Mouse (Mus musculus) forebrain, embryonic 10.5 days (tissue): Measurements from ENCODE around the gene Tbc1d30. TPM values are rescaled to one million over a fixed set of nuclear protein-coding genes. Genes with fewer than 3 reads are reported as not detected.
A peak's percentile ranks its signal among the peaks of the same experiment; 100 is the strongest.

Source experiments
- DNase-seq: peaks from one replicate; pipeline ENCODE4 v3.0.0-alpha.2; 2017; ENCODE audit warnings: low spot score; ENCODE audit errors: extremely low spot score
- H3K27ac ChIP-seq: fragments of 300-500 bp; sonication (generic); 2 replicates; pipeline ENCODE4 v1.5.1; 2016; ENCODE audit warnings: mild to moderate bottlenecking
- H3K27me3 ChIP-seq: fragments of 300-500 bp; sonication (generic); 2 replicates; pipeline ENCODE4 v1.6.1; 2016; ENCODE audit warnings: mild to moderate bottlenecking; ENCODE audit not compliant: poor library complexity, severe bottlenecking
- H3K36me3 ChIP-seq: fragments of 300-500 bp; sonication (generic); replicated peaks from 2 replicates; pipeline ENCODE4 v1.6.1; 2016; ENCODE audit warnings: mild to moderate bottlenecking, moderate library complexity
- H3K4me1 ChIP-seq: fragments of 300-500 bp; sonication (generic); 2 replicates; pipeline ENCODE4 v1.6.1; 2016
- H3K4me3 ChIP-seq: fragments of 300-500 bp; sonication (generic); 2 replicates; pipeline ENCODE4 v1.5.1; 2016; ENCODE audit warnings: mild to moderate bottlenecking, moderate library complexity
- H3K9me3 ChIP-seq: fragments of 300-500 bp; sonication (generic); 2 replicates; pipeline ENCODE4 v1.6.1; 2016; ENCODE audit warnings: mild to moderate bottlenecking, moderate library complexity
- WGBS: fragments of 180-500 bp; shearing (Covaris S2); methylation state at CpG from one replicate; pipeline ENCODE4 v1.1.7; 2016; 5-methylcytosine and 5-hydroxymethylcytosine counted together
- polyA plus RNA-seq: library from polyadenylated mRNA; unstranded; fragments of >200 nt; fragmentation: Nextera tagmentation; extraction: Ambion mirVana; gene quantifications from 2 replicates; pipeline ENCODE4 v1.2.1, GENCODE M21; 2016

The Tbc1d30 gene
- polyA plus RNA-seq, 1 experiment from 2014 or later = 1.5 TPM

- H3K36me3 ChIP-seq = peaks cover 93% of the 10 kb centered on the region
- H3K27me3 ChIP-seq = no peaks in the 10 kb centered on the region
Measured at GRCm38 (mm10) chr10:121375649-121376493, 24.8 kb upstream of the Tbc1d30 start.

DNA sequence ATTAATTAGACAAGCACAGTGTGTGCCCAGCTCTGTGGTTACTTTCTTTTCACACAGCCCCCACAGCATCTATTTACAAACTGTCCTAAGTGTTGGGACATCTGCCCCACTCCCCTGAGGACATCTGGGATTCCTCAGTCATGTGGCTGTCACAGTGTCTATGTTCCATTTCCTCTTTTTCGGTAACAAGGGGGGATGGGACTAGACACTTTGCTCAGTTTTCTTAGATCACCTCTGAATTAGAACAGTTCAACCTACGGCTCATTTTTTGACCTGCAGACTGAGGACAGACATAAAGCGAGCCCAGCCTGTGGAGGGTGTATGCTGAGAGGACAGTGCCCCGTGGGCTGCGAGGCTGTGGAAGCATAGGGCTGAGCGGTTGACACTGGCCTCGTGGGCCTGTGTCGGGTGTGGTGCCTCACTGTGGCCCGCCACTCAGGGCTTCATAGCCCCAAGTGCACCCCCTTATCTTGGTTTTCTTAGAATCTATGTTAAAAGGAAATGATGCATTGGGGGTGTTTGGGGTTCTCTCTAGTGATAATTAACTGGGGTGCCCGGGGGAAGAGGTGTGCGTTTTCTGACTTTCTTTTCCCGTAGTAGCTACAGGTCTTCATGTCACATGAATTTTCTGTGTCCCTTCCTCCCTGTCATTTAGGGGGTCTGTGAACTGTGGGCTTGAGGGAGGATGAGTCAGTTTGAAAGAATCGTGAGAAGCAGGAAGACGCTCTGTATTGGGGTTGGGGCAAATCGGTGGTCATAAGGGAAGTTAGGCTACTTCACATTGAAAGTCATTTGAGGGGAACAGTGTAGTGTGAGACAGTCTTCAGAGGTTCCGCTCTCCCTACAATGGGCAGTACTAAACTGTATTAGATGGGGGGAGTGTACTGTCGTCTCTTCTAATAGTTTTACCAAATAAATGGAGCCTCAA is 23.9 kb upstream of the Tbc1d30 start:
- Histone ChIP-seq H3K9me3 (no peaks in the 10 kb centered on the region), H3K4me3 (no peak overlapping the region), H3K36me3 (peaks cover 93% of the 10 kb centered on the region), H3K4me1 (peaks cover 11% of the 10 kb centered on the region), H3K27me3 (no peaks in the 10 kb centered on the region), H3K27ac (no peak overlapping the region)
- 90% methylated on average over 17 of the region's 17 CpGs for WGBS
- no peak for DNase-seq

More at GRCm38 (mm10) chr10:121375649-121376493, 24.8 kb upstream of the Tbc1d30 start:
- H3K4me1 ChIP-seq = peaks cover 11% of the 10 kb centered on the region
- 90% methylated on average over 24 of the region's 24 CpGs for WGBS
- no peaks in the 10 kb centered on the region for H3K9me3 ChIP-seq
- H3K4me3 ChIP-seq = no peak overlapping the region
- H3K27ac ChIP-seq = no peak overlapping the region
- DNase-seq = no peak

DNA sequence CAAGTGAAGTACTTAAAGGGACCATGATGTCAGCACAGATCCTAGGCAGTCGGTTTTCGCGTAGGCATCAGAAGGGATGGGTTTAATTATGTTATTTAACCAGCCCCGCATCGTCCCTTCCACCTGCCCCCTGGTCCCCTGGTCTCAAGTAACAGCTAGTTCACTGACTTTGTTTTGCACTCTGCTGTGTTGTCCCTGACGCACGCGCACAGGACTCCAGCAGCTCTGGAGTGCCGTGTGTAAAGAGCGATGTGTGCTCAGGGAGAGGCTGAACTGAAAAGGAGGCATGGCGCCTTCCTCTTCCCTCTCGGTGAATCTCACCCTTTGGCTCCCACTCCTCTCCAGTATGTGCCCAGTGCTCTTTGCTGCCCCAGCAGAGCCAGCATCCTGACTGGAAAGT is 22.9 kb upstream of the Tbc1d30 start:
- H3K9me3 ChIP-seq = no peaks in the 10 kb centered on the region
- 75% methylated on average over 12 of the region's 12 CpGs for WGBS
- H3K27ac ChIP-seq = no peak overlapping the region
- H3K4me1 ChIP-seq = peaks cover 11% of the 10 kb centered on the region
- H3K36me3 ChIP-seq = peaks cover 93% of the 10 kb centered on the region
- H3K4me3 ChIP-seq = no peak overlapping the region
- H3K27me3 ChIP-seq = no peaks in the 10 kb centered on the region
- DNase-seq = no peak

- Histone ChIP-seq H3K9me3 (no peaks in the 10 kb centered on the region), H3K36me3 (peaks cover 74% of the 10 kb centered on the region), H3K4me3 (no peak overlapping the region), H3K4me1 (peaks cover 27% of the 10 kb centered on the region), H3K27me3 (no peaks in the 10 kb centered on the region), H3K27ac (no peak overlapping the region)
- no peak for DNase-seq
- 90% methylated on average over 6 of the region's 6 CpGs for WGBS
Measured at GRCm38 (mm10) chr10:121370777-121371176, 19.7 kb upstream of the Tbc1d30 start.

DNA sequence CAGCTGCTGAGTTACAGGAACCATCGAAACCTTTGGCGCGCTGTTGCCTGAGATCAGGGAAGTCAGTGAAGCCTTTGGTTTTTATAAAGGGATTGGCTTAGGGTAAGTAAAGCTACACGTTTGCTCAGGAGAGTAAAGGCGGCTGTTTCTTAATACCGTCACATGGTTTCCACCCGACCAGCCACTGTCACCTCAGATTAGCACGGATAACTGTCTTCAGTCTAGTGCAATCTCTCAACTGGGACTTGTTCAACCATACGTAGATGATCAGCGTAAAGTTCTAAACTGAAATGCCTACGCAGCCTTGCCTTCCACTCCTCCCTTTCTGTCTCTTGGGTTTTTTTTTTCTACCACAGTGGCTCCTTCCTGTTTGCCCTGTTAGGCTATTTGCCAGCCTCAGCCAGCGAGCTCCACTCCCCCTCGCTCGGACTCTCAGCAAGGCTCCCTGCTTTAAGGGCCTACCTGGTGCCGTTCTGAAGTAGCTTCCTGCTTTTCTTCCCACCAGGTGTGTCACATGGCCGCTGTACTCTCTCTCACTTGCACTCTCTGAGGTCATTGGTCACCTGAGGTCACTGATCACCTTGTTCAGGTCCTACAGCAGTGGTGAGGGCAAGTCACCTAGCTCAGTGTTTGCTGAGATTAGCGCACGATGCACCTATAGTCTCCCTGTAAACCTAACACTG is 17.8 kb upstream of the Tbc1d30 start:
- Histone ChIP-seq H3K27me3 (no peaks in the 10 kb centered on the region), H3K36me3 (peaks cover 55% of the 10 kb centered on the region), H3K27ac (no peak overlapping the region), H3K4me3 (no peak overlapping the region), H3K9me3 (no peaks in the 10 kb centered on the region), H3K4me1 (peaks cover 32% of the 10 kb centered on the region)
- DNase-seq = no peak
- 89% methylated on average over 18 of the region's 18 CpGs for WGBS

- no peak overlapping the region for H3K4me3 ChIP-seq
- DNase-seq = no peak
- H3K27me3 ChIP-seq = no peaks in the 10 kb centered on the region
- peaks cover 30% of the 10 kb centered on the region for H3K4me1 ChIP-seq
- H3K27ac ChIP-seq = no peak overlapping the region
- H3K9me3 ChIP-seq = no peaks in the 10 kb centered on the region
- WGBS = 93% methylated on average over 9 of the region's 9 CpGs
- H3K36me3 ChIP-seq = peaks cover 44% of the 10 kb centered on the region
Measured at GRCm38 (mm10) chr10:121367780-121368179, 16.7 kb upstream of the Tbc1d30 start.

DNA sequence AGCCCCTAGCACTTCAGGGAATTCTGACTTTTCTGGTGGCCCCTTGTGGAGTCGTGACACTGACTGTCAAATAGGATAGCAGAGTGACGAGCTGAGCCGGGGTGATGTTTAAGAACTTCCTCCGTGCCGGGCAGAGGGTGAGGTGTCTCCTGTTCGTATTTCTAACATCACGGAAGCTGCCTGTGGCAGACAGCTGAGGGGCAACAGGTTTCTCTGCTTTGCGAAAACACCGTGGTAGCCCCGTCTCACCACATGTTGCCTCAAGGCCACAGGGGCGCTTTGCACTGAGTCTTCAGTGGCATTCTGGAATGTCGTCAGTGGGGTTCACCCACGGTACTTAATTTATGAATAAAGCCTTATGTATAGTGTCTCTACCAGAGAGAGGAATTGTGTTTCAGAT is 16.2 kb upstream of the Tbc1d30 start:
- Histone ChIP-seq H3K4me1 (peaks cover 30% of the 10 kb centered on the region), H3K27ac (no peak overlapping the region), H3K27me3 (no peaks in the 10 kb centered on the region), H3K9me3 (no peaks in the 10 kb centered on the region), H3K4me3 (no peak overlapping the region), H3K36me3 (peaks cover 43% of the 10 kb centered on the region)
- WGBS = 86% methylated on average over 13 of the region's 13 CpGs
- no peak for DNase-seq

DNA sequence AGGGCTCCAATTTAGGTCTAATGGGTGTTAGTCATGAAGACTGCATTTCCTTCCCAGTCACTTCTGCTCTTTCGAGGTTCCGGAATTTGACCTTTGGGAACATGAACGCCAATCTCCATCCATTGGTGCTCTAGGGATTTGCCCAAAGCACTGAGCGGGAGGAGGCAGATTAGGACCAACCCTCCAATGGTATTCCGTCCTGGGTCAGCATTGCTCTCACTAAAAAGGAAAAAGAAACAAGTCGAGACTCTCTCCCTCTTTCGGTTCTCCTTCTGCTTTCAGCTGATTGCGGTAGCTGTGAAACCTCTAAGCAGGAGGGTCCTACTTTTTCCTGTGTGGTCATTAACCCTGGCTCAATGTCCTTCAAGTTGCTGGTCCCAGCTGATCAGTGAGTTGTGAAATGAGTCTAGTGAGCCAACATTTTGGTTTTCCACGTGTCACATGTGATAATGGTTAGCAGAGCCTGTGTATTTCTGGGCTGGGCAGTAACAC is 14.7 kb upstream of the Tbc1d30 start:
- H3K36me3 ChIP-seq = peaks cover 30% of the 10 kb centered on the region
- no peaks in the 10 kb centered on the region for H3K9me3 ChIP-seq
- WGBS = 12% methylated on average over 9 of the region's 9 CpGs
- peak overlapping the region; percentile 99 for H3K4me3 ChIP-seq
- no peaks in the 10 kb centered on the region for H3K27me3 ChIP-seq
- no peak for DNase-seq
- H3K27ac ChIP-seq = no peak overlapping the region
- peaks cover 30% of the 10 kb centered on the region for H3K4me1 ChIP-seq

- H3K36me3 ChIP-seq = peaks cover 22% of the 10 kb centered on the region
- H3K27me3 ChIP-seq = no peaks in the 10 kb centered on the region
- WGBS = under 1% methylated on average over 71 of the region's 72 CpGs
- no peaks in the 10 kb centered on the region for H3K9me3 ChIP-seq
- H3K27ac ChIP-seq = peak within 1 kb of the TSS; percentile 92
- peaks cover 30% of the 10 kb centered on the region for H3K4me1 ChIP-seq
- DNase-seq = peak; percentile 98
- peak within 1 kb of the TSS; percentile 99 for H3K4me3 ChIP-seq
Measured at GRCm38 (mm10) chr10:121364801-121365564, 13.9 kb upstream of the Tbc1d30 start, which contains the start of gene Gns. TSS of gene Gns (plus strand) at chr10:121365090.

GRCm38 (mm10) chr10:121364306-121364705 is 13.2 kb upstream of the Tbc1d30 start:
- 30% methylated on average over 15 of the region's 15 CpGs for WGBS
- peaks cover 15% of the 10 kb centered on the region for H3K36me3 ChIP-seq
- H3K9me3 ChIP-seq = no peaks in the 10 kb centered on the region
- H3K27ac ChIP-seq = peak overlapping the region; percentile 92
- H3K4me1 ChIP-seq = peaks cover 30% of the 10 kb centered on the region
- H3K27me3 ChIP-seq = no peaks in the 10 kb centered on the region
- peak overlapping the region; percentile 99 for H3K4me3 ChIP-seq
- no peak for DNase-seq

GRCm38 (mm10) chr10:121363201-121363600 is 12.1 kb upstream of the Tbc1d30 start:
- Histone ChIP-seq H3K27me3 (no peaks in the 10 kb centered on the region), H3K4me3 (no peak overlapping the region), H3K36me3 (peaks cover 8% of the 10 kb centered on the region), H3K27ac (no peak overlapping the region), H3K4me1 (peaks cover 30% of the 10 kb centered on the region), H3K9me3 (no peaks in the 10 kb centered on the region)
- 79% methylated on average over 8 of the region's 8 CpGs for whole genome bisulfite sequencing
- DNase-seq = no peak

- Histone ChIP-seq H3K27ac (no peak overlapping the region), H3K4me3 (no peak overlapping the region), H3K27me3 (no peaks in the 10 kb centered on the region), H3K4me1 (peaks cover 9% of the 10 kb centered on the region), H3K36me3 (no peaks in the 10 kb centered on the region), H3K9me3 (no peaks in the 10 kb centered on the region)
- WGBS = 93% methylated on average over 2 of the region's 2 CpGs
- no peak for DNase-seq
Measured at GRCm38 (mm10) chr10:121360358-121360757, 9.3 kb upstream of the Tbc1d30 start.
